Mouse (Mus musculus) lung, adult 2 months (tissue): ENCODE results near the gene Gpr37l1. TPM values are rescaled to one million over a fixed set of nuclear protein-coding genes. Genes with fewer than 3 reads are reported as not detected.

Source experiments
- DNase-seq: peaks from one replicate; pipeline ENCODE4 v3.0.0; 2022
- H3K4me1 ChIP-seq: fragments of 200-500 bp; 2 replicates; pipeline ENCODE4 v1.6.1; 2011; ENCODE audit warnings: low read length; ENCODE audit not compliant: control insufficient read depth, insufficient read depth
- H3K4me3 ChIP-seq: fragments of 200-500 bp; replicated peaks from 2 replicates; pipeline ENCODE3; 2011; ENCODE audit warnings: low read depth, mild to moderate bottlenecking, control low read depth, low read length; ENCODE audit errors: extremely low read depth
- CTCF ChIP-seq: fragments of 200-500 bp; IDR thresholded peaks from 2 replicates; pipeline ENCODE4 v1.5.1; 2011; ENCODE audit warnings: mild to moderate bottlenecking, low read length, control low read depth; ENCODE audit not compliant: insufficient read depth
- POLR2A ChIP-seq: fragments of 200-500 bp; IDR thresholded peaks from 2 replicates; pipeline ENCODE4 v1.6.1; 2011; ENCODE audit warnings: low read depth, mild to moderate bottlenecking, control low read depth, low read length, borderline replicate concordance; ENCODE audit errors: extremely low read depth
- WGBS: fragments of 180-500 bp; shearing (Covaris S2); methylation state at CpG from one replicate; pipeline ENCODE4 v1.1.7; 2018; 5-methylcytosine and 5-hydroxymethylcytosine counted together
- polyA plus RNA-seq: library from polyadenylated mRNA; depleted of rRNA; stranded (reverse); fragments of >200 nt; gene quantifications from 2 replicates; pipeline ENCODE4 v1.2.3, GENCODE M21; 2012

Gpr37l1 gene
- polyA plus RNA-seq, 1 experiment = 2.0 TPM

DNA sequence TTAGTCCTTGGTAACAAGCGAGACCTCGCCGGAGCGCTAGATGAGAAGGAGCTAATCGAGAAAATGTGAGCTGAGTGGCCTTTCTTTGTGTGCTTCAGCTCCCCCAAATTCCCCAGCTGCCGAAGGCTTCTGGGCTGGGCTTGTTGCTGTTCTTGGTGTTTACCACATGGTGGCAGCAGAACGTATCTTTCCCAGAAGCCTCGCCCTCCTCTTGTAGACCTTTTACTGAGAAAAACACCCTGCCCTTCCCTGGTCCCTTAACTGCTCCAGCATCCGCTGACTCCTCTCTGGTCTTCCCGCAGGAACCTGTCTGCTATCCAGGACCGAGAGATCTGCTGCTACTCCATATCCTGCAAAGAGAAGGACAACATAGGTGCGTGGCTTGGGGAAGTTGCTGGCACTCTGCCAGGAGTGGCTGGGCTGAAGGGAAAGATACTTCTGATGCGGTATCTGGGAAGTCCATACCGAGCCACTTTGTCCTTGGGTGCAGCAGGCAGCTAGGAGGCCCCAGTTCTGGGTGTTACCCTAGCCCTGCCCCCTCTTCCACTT lies 13.0 kb downstream of the Gpr37l1 start:
- TF ChIP-seq POLR2A = no peak
- TF ChIP-seq CTCF = peak; percentile 81
- WGBS = 6% methylated on average over 14 of the region's 14 CpGs
- DNase-seq = peak; percentile 80

DNA sequence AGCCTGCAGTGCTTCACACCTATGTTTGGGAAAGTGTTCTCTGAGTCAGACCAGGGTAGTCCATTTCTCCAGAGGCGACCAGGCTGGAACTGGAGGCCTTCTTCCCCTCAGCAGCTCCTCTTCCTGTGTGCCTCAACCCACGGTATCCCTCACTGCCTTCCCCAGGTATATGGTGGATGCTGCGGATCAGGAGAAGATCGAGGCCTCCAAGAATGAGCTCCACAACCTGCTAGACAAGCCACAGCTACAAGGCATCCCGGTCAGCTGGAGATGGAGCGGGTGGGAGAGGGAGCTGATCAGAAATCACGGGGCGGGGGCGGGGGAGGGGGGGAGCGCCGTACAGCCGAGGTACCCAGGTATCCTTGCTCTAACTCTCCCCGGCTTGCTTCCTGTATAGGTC lies 13.5 kb downstream of the Gpr37l1 start:
- DNase-seq = no peak
- Histone ChIP-seq H3K4me1 (peaks cover 6% of the 10 kb centered on the region; the same call in 1 of the 2 replicates), H3K4me3 (no peak overlapping the region)
- TF ChIP-seq CTCF (no peak), POLR2A (no peak)
- 40% methylated on average over 13 of the region's 13 CpGs for WGBS

More for the DNA sequence above, 13.0 kb downstream of the Gpr37l1 start:
- H3K4me1 ChIP-seq = peaks cover 6% of the 10 kb centered on the region; the same call in 1 of the 2 replicates
- peak overlapping the region; percentile 33 for H3K4me3 ChIP-seq

GRCm38 (mm10) chr1:135148996-135149395 lies 18.5 kb downstream of the Gpr37l1 start:
- Histone ChIP-seq H3K4me1 (peaks cover 7% of the 10 kb centered on the region), H3K4me3 (no peak overlapping the region)
- TF ChIP-seq POLR2A (no peak), CTCF (no peak)
- no peak for DNase-seq
- WGBS = 64% methylated on average over 5 of the region's 5 CpGs

DNA sequence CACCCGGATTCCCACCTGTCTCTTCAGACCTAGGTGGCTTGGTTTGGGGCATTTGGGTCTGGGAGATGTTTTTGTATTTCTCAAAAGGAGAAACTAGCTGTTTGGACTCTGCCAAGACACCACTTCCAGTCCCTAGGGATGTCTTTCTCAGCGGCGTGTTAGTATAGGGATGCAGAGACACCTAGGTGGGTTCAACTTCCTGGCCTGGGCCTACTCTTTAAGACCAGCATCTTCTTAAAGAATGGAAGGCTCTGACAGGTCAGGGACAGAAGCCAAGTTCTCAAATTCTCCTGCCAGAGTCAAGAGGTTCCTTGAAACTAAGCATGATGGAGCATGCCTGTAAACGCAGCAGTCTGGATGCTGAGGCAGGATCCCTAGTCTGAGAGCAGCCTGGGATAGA lies 19.0 kb downstream of the Gpr37l1 start:
- 57% methylated on average over 4 of the region's 4 CpGs for WGBS
- Histone ChIP-seq H3K4me3 (peak overlapping the region; percentile 99), H3K4me1 (peaks cover 5% of the 10 kb centered on the region)
- DNase-seq = no peak
- TF ChIP-seq CTCF (no peak), POLR2A (no peak)

DNA sequence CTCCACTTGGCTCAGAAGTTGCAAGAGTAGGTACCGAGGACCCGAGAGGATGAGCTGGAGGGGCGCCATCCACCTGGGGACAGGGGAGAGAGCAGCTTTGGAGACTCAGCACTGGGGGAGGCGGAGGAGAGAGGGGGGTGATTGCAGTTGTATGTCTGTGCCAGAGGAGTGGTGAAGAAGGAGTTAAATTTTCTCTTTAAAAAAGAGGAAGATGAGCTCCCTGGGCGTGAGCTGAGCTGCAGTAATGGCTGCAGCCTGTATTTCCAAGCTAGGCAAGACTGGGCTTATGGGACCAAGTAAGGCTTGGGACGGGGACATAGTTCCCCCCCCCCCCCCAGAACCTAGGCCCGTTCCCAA lies 19.8 kb downstream of the Gpr37l1 start:
- TF ChIP-seq CTCF = no peak
- no peak for TF ChIP-seq POLR2A
- 8% methylated on average over 7 of the region's 7 CpGs for WGBS
- Histone ChIP-seq H3K4me3 (peak overlapping the region; percentile 99), H3K4me1 (peaks cover 5% of the 10 kb centered on the region)
- DNase-seq = no peak

- Histone ChIP-seq H3K4me3 (peak overlapping the region; percentile 99), H3K4me1 (peaks cover 5% of the 10 kb centered on the region)
- under 1% methylated on average over 69 of the region's 69 CpGs for WGBS
- TF ChIP-seq POLR2A (peak; percentile 54; the same call in 1 of the 2 replicates), CTCF (no peak)
- peak; percentile 83 for DNase-seq
Observed at GRCm38 (mm10) chr1:135146946-135147701, 20.4 kb downstream of the Gpr37l1 start.

GRCm38 (mm10) chr1:135146077-135146945 lies 21.2 kb downstream of the Gpr37l1 start, which contains the start of gene Arl8a:
Arl8a (plus strand) TSS chr1:135146824.
- TF ChIP-seq CTCF = no peak
- TF ChIP-seq POLR2A = peak; percentile 28; the same call in 1 of the 2 replicates
- peak; percentile 79 for DNase-seq
- Histone ChIP-seq H3K4me1 (peaks cover 5% of the 10 kb centered on the region), H3K4me3 (peak within 1 kb of the TSS; percentile 99)
- 1% methylated on average over 78 of the region's 78 CpGs for WGBS

DNA sequence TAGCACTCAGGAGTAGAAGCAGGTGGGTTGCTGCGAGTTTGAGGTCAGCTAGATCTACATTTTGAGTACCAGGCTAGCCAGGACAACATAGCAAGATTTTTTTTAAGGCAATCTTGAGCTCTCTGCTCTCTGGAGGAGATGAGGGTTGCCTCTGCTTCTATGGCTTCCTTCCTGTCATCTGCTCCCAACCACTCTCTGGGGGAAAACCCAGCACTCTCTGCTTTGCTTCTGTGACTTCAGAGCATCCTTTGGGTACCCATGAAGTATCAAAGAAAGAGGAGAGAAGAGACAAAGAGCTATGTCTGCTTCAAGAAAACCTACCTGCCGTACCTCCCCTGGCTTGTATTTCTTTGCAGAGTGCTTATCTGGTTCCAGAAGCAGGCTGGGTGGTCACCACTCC lies 23.5 kb downstream of the Gpr37l1 start:
- DNase-seq = no peak
- 83% methylated on average over 2 of the region's 2 CpGs for WGBS
- Histone ChIP-seq H3K4me1 (peaks cover 5% of the 10 kb centered on the region), H3K4me3 (no peak overlapping the region)
- TF ChIP-seq CTCF = no peak
- TF ChIP-seq POLR2A = no peak

GRCm38 (mm10) chr1:135142452-135142851 lies 25.0 kb downstream of the Gpr37l1 start:
- no peak for DNase-seq
- Histone ChIP-seq H3K4me1 (peaks cover 5% of the 10 kb centered on the region; the same call in 1 of the 2 replicates), H3K4me3 (no peak overlapping the region)
- no peak for TF ChIP-seq POLR2A
- TF ChIP-seq CTCF = no peak
- 74% methylated on average over 2 of the region's 2 CpGs for WGBS
